Mouse (Mus musculus) lung, adult 2 months (tissue): ENCODE results near the gene Itprip. TPM values are rescaled to one million over a fixed set of nuclear protein-coding genes. Genes with fewer than 3 reads are reported as not detected.

Experiments used
- DNase-seq: peaks from one replicate; pipeline ENCODE4 v3.0.0; 2022
- H3K4me1 ChIP-seq: fragments of 200-500 bp; 2 replicates; pipeline ENCODE4 v1.6.1; 2011; ENCODE audit warnings: low read length; ENCODE audit not compliant: control insufficient read depth, insufficient read depth
- H3K4me3 ChIP-seq: fragments of 200-500 bp; replicated peaks from 2 replicates; pipeline ENCODE3; 2011; ENCODE audit warnings: low read depth, mild to moderate bottlenecking, control low read depth, low read length; ENCODE audit errors: extremely low read depth
- CTCF ChIP-seq: fragments of 200-500 bp; IDR thresholded peaks from 2 replicates; pipeline ENCODE4 v1.5.1; 2011; ENCODE audit warnings: mild to moderate bottlenecking, low read length, control low read depth; ENCODE audit not compliant: insufficient read depth
- POLR2A ChIP-seq: fragments of 200-500 bp; IDR thresholded peaks from 2 replicates; pipeline ENCODE4 v1.6.1; 2011; ENCODE audit warnings: low read depth, mild to moderate bottlenecking, control low read depth, low read length, borderline replicate concordance; ENCODE audit errors: extremely low read depth
- WGBS: fragments of 180-500 bp; shearing (Covaris S2); methylation state at CpG from one replicate; pipeline ENCODE4 v1.1.7; 2018; 5-methylcytosine and 5-hydroxymethylcytosine counted together
- polyA plus RNA-seq: library from polyadenylated mRNA; depleted of rRNA; stranded (reverse); fragments of >200 nt; gene quantifications from 2 replicates; pipeline ENCODE4 v1.2.3, GENCODE M21; 2012

The Itprip gene
- polyA plus RNA-seq, 1 experiment = 22.0 TPM

- WGBS = under 1% methylated on average over 29 of the region's 29 CpGs
- TF ChIP-seq CTCF = no peak
- no peak for TF ChIP-seq POLR2A
- Histone ChIP-seq H3K4me3 (peak overlapping the region; percentile 79), H3K4me1 (peaks cover 8% of the 10 kb centered on the region)
- no peak for DNase-seq
These were observed 521 bp downstream of the Itprip start for GRCm38 (mm10) chr19:47918455-47919101.

DNA sequence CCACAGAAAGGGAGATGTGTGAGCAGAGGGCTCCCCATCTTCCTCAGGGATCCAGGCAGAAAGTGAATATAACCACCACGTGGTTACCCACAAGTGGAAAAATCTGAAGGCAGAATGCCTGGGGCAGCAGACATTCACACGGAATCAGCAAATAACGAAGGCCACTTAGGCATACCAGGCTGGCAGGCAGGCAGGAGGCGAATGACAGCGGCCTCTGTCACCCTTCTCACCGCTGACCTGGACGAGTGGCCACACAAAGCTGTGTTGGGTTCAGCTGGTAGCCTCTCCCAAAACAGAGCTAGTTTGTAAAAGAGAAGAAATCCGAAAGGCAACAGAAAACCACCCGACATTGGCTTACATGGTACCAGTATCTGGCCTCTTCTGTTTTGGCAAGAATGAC lies 1.1 kb downstream of the Itprip start:
- TF ChIP-seq CTCF (no peak), POLR2A (no peak)
- peak; percentile 33 for DNase-seq
- 20% methylated on average over 9 of the region's 9 CpGs for WGBS
- Histone ChIP-seq H3K4me1 (peaks cover 8% of the 10 kb centered on the region), H3K4me3 (peak overlapping the region; percentile 79)

DNA sequence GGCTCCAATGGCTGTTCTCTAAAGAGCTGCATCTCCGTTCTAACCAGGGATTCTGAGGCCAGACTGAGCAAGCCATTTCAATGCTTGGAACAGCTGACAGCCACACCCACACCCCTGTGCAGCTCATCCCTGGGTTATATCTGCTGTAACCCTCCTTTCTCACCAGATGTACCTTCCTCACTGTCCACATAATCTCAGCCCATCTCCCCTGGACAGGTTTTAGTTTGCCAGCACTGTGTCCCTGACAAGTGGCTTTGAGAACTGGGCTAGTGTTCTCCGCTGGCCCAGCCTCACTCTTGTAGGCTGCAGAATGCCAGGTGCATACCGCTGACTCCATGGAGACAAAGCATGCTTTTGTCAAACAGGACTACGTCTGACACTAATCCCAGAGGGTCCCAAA lies 1.7 kb downstream of the Itprip start:
- Histone ChIP-seq H3K4me1 (peaks cover 8% of the 10 kb centered on the region), H3K4me3 (peak overlapping the region; percentile 4)
- WGBS = 51% methylated on average over 4 of the region's 4 CpGs
- TF ChIP-seq CTCF (no peak), POLR2A (no peak)
- no peak for DNase-seq

- WGBS = 67% methylated on average over 4 of the region's 4 CpGs
- TF ChIP-seq CTCF (no peak), POLR2A (no peak)
- no peak for DNase-seq
- Histone ChIP-seq H3K4me1 (peaks cover 11% of the 10 kb centered on the region), H3K4me3 (no peak overlapping the region)
These were observed 3.8 kb downstream of the Itprip start for GRCm38 (mm10) chr19:47915251-47915650.

- TF ChIP-seq POLR2A (no peak), CTCF (no peak)
- H3K4me3 ChIP-seq = no peak overlapping the region
- peaks cover 17% of the 10 kb centered on the region for H3K4me1 ChIP-seq
- WGBS = 90% methylated on average over 4 of the region's 4 CpGs
- no peak for DNase-seq
These were observed 4.9 kb downstream of the Itprip start for GRCm38 (mm10) chr19:47914191-47914590.

DNA sequence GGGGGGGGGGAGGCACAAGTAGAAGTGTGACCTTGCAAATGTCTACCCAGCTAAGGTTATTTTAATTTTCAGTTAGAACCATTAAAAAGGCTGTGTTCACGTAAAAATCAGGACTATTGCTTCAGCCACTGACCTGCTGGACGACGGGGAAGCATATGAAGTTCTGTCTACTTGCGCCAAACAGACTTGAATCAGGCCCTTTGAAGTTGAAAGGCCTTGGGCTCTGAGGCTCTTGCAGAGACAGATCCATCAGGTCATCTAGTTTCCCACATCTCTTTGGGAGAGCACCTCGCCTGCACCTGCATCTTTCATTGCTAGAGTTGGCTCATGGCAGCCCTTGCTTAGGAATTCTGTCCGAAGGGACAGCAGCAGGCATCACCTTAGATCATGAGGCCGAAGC lies 5.8 kb downstream of the Itprip start:
- 91% methylated on average over 7 of the region's 7 CpGs for WGBS
- Histone ChIP-seq H3K4me1 (peaks cover 19% of the 10 kb centered on the region), H3K4me3 (no peak overlapping the region)
- no peak for DNase-seq
- TF ChIP-seq CTCF (no peak), POLR2A (no peak)

- no peak for TF ChIP-seq CTCF
- 70% methylated on average over 4 of the region's 4 CpGs for WGBS
These were observed 8.3 kb downstream of the Itprip start for GRCm38 (mm10) chr19:47910751-47911150.

GRCm38 (mm10) chr19:47910117-47910618 lies 8.9 kb downstream of the Itprip start:
- H3K4me1 ChIP-seq = peaks cover 15% of the 10 kb centered on the region
- DNase-seq = no peak
- 42% methylated on average over 4 of the region's 4 CpGs for WGBS
- TF ChIP-seq CTCF (no peak), POLR2A (no peak)
- H3K4me3 ChIP-seq = no peak overlapping the region

More at GRCm38 (mm10) chr19:47910751-47911150, 8.3 kb downstream of the Itprip start:
- H3K4me1 ChIP-seq = peaks cover 13% of the 10 kb centered on the region
- H3K4me3 ChIP-seq = no peak overlapping the region
- DNase-seq = no peak

DNA sequence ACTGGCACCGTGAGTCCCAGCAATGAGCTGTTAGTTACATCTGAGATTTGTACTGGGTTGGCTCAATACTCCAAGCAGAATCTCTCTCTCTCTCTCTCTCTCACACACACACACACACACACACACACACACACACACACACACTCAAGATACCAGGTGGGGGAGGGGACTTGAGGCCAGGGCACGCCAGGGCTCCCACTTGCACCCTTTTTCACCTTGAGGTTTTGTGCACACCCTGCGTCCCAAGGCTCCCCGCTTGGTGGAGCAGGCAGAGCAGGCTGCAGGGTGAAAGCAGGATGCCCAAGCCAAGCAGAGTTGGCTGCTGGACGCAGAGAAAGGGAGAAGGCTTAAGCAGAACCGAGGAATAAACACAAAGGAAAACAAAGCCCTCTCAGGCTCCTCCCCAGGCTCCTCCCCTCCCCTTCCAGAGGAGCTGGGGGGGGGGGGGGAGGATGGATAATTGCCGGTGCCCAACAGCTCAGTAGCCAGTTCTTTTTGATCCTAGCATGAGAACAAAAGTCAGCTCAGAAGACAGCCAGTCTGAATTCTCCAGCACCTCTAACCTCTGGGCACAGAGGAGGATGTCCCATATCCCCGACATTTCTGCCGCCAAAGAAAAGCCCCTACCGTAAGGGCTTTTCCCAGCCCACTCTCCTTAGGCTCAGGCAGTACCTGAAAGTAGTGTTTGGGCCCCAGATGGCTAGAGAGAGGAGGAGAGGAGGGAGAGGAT lies 9.5 kb downstream of the Itprip start:
- Histone ChIP-seq H3K4me1 (peaks cover 15% of the 10 kb centered on the region), H3K4me3 (peak overlapping the region; percentile 6)
- no peak for TF ChIP-seq POLR2A
- TF ChIP-seq CTCF = no peak
- DNase-seq = peak; percentile 40
- WGBS = 8% methylated on average over 10 of the region's 10 CpGs

DNA sequence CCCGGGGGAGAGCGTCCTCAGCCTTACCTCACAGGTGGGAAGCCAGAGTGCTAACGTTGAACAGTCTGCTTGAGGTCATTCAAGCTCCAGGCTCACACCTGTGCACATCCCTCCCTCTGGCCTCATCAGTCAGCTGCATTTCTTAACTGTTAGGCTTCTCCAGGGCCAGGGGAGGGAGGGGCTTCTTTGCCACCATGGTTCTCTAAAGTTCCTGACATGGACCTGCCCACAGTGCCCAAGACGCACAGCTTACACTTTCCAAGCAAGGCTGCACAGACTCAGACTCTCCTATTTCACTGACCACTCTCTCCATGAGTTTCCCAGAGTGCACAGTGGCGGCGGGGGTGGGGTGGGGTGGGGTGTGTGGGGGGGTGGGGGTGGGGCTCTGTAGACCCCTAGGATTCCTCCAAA lies 10.1 kb downstream of the Itprip start:
- 45% methylated on average over 6 of the region's 6 CpGs for WGBS
- no peak overlapping the region for H3K4me3 ChIP-seq

More for the DNA sequence above, 10.1 kb downstream of the Itprip start:
- peaks cover 15% of the 10 kb centered on the region for H3K4me1 ChIP-seq
- no peak for DNase-seq
- no peak for TF ChIP-seq POLR2A
- TF ChIP-seq CTCF = no peak
